Mouse (Mus musculus): Measurements from ENCODE around the gene Gpr153. TPM values are rescaled to one million over a fixed set of nuclear protein-coding genes. Genes with fewer than 3 reads are reported as not detected.

The Gpr153 gene
- 0.10 TPM for polyA plus RNA-seq (2017; shearing (Covaris generic))

DNA sequence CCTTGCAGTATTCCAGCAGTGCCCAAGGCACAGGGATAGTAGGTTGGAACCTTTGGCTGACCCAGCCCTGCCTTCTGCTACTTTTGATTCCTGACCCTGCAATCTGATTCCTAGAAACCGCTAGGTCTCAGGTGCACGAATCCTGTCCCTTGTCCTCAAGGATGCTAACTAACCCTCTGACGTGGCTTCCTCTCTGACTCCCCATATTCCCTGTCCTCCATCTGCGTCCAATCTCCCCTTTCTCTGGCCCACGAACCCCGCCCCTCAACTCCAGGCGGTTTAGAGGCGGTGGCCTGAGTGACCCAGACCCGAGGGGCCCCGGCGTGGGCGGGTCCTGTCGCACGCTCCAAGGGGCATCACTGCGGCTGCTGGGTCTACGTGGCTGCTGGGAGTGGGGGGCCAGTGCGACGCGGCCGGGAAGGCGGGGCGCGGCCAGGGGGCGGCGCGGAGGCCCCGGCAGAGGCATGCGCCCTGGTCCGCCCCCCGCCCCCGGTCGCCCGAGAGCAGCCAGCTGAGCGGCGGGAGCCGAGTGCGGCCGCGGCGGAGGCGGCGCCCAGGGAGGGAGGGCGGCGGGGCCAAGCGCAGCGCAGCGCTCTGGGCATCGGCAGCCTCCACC lies at the start of gene Gpr153:
TSS of gene Gpr153 (plus strand) at position 612 of the 616 bp plus-strand sequence.

DNA sequence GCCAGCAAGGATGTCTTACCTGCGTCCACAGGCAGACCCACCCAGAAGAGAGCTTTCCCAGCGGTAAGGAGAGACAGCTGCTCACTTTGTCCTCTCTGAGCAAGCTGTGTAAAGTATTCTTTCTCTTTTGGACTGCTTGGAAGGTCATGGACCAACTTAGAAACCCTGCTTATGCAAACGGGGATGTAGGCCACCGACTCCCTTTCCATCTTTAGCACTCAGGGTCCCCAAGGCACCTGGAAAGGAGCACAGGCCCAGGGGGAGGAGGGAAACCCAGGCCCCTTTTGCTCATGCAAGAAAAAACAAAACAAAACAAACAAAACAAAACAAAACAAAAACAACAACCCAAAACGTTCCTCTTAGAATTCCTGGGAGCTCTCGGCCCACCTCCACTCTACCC lies 17.5 kb downstream of the Gpr153 start, which contains the start of gene Hes3:
TSS of gene Hes3 (minus strand) at position 101 of the 400 bp plus-strand sequence.

DNA sequence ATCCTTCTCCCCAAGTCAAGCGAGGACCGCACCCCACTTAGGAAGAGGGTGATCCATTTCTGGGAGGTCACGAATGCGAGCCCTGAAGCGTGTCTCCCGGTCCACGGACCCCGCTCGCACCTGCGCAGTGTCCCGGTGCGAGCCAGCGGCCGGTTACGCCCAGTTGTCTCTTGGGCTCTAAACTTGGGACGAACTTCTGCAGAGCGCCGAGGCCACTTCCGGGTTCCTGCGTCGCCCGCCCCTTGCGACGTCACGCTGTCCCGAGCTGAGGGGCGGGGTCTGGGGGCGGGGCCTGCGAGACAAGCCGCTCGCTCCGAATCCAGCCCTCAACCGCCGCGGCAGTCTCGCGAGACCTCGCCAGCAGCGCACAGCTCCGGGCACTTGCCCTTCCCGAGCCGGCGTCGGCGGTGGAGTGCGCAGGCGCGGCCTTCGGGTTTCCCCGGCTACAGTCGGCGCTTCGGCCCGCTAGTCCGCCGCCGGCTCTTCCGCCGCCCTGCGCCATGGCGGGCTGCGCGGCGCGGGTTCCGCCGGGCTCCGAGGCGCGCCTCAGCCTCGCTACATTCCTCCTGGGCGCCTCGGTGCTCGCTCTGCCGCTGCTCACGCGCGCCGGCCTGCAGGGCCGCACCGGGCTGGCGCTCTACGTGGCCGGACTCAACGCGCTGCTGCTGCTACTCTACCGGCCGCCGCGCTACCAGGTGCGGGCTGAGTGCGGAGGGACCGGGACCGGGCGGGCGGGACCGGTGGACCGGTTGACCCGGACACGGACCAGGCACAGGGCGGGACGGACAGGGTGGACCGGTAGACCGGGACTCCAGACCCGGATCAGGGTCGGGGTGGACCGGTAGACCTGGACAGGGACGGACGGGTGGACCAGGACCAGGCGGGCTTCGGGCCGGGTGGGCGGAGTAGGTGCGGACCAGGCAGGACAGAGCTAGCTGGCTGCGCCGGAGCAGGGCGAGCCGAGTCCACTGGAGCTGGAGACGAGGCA lies 23.1 kb downstream of the Gpr153 start, which contains the start of gene Icmt:
TSS of gene Icmt (plus strand) at position 354 of the 988 bp plus-strand sequence.

DNA sequence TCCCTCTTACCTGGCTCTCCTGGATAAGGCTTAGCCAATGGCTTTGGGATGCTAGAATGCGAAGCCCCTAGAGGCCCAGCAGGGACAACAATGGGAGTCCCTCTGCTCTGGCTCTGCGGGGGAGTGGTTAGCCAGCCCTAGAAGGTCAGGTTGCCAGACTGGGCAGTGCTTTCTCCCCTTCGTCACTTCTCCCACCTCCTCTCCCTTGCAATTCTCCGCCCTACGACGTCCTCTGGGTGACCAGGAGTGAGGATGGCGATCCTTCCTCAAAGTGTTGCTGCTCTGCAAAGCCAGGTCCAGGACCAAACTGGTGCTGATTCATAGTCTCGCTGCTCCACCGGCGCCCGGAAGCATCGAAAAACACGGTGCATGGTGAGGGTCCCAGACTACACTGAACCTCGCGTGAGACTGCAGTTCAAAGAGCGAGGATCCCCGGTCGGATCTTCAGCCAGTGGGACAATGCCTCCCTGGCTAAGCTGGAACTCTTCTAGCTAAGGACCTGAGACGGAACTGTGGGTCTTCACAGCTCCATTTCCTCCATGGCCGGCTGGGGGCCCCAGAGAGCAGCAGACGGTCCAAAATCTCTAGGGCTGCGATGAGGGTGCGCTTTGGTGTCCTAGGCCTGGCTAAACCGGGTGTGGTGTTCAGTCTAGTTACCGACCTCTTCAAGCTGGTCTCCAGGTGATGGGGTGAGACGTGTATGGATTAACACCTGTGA lies 44.6 kb downstream of the Gpr153 start, which contains the start of gene Rnf207:
TSS of gene Rnf207 (minus strand) at position 477 of the 718 bp plus-strand sequence.

DNA sequence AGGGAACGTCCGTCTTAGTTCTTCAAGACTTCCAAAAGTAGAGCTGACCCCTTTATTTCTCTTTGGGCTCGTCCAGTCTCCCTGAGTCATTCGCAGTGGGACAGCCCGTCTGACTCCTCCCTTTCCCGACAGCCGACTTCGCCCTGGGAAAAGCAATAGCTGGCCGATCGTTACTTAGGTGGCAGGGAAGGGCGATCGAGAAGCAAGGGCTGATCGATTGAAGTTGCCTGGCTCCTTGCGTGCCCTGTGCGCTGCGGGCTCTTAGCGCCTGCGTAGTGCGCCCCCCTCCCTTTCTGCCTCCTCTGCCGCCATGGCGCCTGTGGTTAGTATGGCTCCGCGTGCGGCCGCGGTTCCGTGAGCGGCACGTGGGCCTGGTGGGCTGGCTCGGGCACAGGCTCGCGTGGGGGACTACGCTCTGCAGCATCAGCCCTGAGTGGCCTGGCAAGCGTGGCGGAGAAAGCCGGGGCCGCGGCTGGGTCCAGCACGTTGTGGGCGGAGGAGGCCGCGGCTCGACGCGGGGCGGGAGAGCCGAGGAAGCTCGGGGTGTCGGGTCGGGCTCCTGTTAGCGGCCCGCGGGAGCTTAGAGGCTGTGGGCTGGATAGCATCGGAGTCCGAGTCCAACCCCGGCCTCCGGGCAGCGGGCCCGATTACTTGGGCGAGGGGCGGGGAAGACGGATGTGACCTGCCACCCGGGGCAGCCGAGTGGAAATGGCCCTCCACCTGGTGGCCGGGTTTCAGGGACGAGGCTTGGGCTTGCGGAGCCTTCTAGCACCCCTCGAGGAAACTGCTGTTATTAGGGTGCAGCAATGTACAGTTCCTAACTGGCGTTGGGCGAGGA lies 51.8 kb downstream of the Gpr153 start, which contains the start of gene Rpl22:
TSS of gene Rpl22 (plus strand) at position 169 of the 838 bp plus-strand sequence.

Other genes with a start within 250 kb of the Gpr153 start
- 37.1 TPM for gene Zbtb48, start 246.6 kb upstream of the Gpr153 start, polyA plus RNA-seq (2017; shearing (Covaris generic))
- gene Tas1r1, start 235.7 kb upstream of the Gpr153 start, polyA plus RNA-seq (2017; shearing (Covaris generic)), result 0.13 TPM
- gene Nol9, start 234.9 kb upstream of the Gpr153 start, polyA plus RNA-seq (2017; shearing (Covaris generic)), result 6.4 TPM
- gene Plekhg5, start 201.7 kb upstream of the Gpr153 start, polyA plus RNA-seq (2017; shearing (Covaris generic)), result 5.1 TPM
- 197 TPM for gene Tnfrsf25, start 158.3 kb upstream of the Gpr153 start, polyA plus RNA-seq (2017; shearing (Covaris generic))
- 16.8 TPM for gene Espn, start 121.9 kb upstream of the Gpr153 start, polyA plus RNA-seq (2017; shearing (Covaris generic))
- not detected for gene Hes2, start 115.4 kb upstream of the Gpr153 start, polyA plus RNA-seq (2017; shearing (Covaris generic))
- 119 TPM for gene Acot7, start 96.1 kb upstream of the Gpr153 start, polyA plus RNA-seq (2017; shearing (Covaris generic))
- not detected for gene Hes3, start 17.4 kb downstream of the Gpr153 start, polyA plus RNA-seq (2017; shearing (Covaris generic))
- gene Icmt, start 23.0 kb downstream of the Gpr153 start, polyA plus RNA-seq (2017; shearing (Covaris generic)), result 5.7 TPM
- not detected for gene Rnf207, start 44.8 kb downstream of the Gpr153 start, polyA plus RNA-seq (2017; shearing (Covaris generic))
- gene Rpl22, start 51.5 kb downstream of the Gpr153 start, polyA plus RNA-seq (2017; shearing (Covaris generic)), result 458 TPM
- gene Chd5, start 64.4 kb downstream of the Gpr153 start, polyA plus RNA-seq (2017; shearing (Covaris generic)), result 0.41 TPM
- 0.95 TPM for gene Nphp4, start 202.5 kb downstream of the Gpr153 start, polyA plus RNA-seq (2017; shearing (Covaris generic))
- 120 TPM for gene Kcnab2, start 203.6 kb downstream of the Gpr153 start, polyA plus RNA-seq (2017; shearing (Covaris generic))